Mouse (Mus musculus): ENCODE results near the gene Tfdp2.

The Tfdp2 gene

GRCm38 (mm10) chr9:96214171-96214570, 18.1 kb downstream of the Tfdp2 start:
- no peak for TF ChIP-seq GATA4 (IDR thresholded peaks at IDR 0.05; ENCODE audit: insufficient replicate concordance, low read length)

GRCm38 (mm10) chr9:96217299-96217698, 21.2 kb downstream of the Tfdp2 start:
- no peak for TF ChIP-seq GATA4 (IDR thresholded peaks at IDR 0.05; ENCODE audit: insufficient replicate concordance, low read length)

- no peak for TF ChIP-seq GATA4 (IDR thresholded peaks at IDR 0.05; ENCODE audit: insufficient replicate concordance, low read length)
Measured at GRCm38 (mm10) chr9:96217799-96218198, 21.7 kb downstream of the Tfdp2 start.

- no peak for TF ChIP-seq GATA4 (IDR thresholded peaks at IDR 0.05; ENCODE audit: insufficient replicate concordance, low read length)
Measured at GRCm38 (mm10) chr9:96219114-96219669, 23.1 kb downstream of the Tfdp2 start.

GRCm38 (mm10) chr9:96220419-96220818, 24.3 kb downstream of the Tfdp2 start:
- no peak for TF ChIP-seq GATA4 (IDR thresholded peaks at IDR 0.05; ENCODE audit: insufficient replicate concordance, low read length)

- TF ChIP-seq GATA4 (IDR thresholded peaks at IDR 0.05; ENCODE audit: insufficient replicate concordance, low read length): no peak
Measured at GRCm38 (mm10) chr9:96223302-96223701, 27.2 kb downstream of the Tfdp2 start.

GRCm38 (mm10) chr9:96228285-96228684, 32.2 kb downstream of the Tfdp2 start:
- no peak for TF ChIP-seq GATA4 (IDR thresholded peaks at IDR 0.05; ENCODE audit: insufficient replicate concordance, low read length)

GRCm38 (mm10) chr9:96230271-96230670, 34.2 kb downstream of the Tfdp2 start:
- TF ChIP-seq GATA4 (IDR thresholded peaks at IDR 0.05; ENCODE audit: insufficient replicate concordance, low read length): no peak

- TF ChIP-seq GATA4 (IDR thresholded peaks at IDR 0.05; ENCODE audit: insufficient replicate concordance, low read length): no peak
Measured at GRCm38 (mm10) chr9:96235477-96235876, 39.4 kb downstream of the Tfdp2 start.

GRCm38 (mm10) chr9:96237391-96237790, 41.3 kb downstream of the Tfdp2 start:
- TF ChIP-seq GATA4 (IDR thresholded peaks at IDR 0.05; ENCODE audit: insufficient replicate concordance, low read length): no peak

- no peak for TF ChIP-seq GATA4 (IDR thresholded peaks at IDR 0.05; ENCODE audit: insufficient replicate concordance, low read length)
Measured at GRCm38 (mm10) chr9:96238286-96238685, 42.2 kb downstream of the Tfdp2 start.

GRCm38 (mm10) chr9:96241134-96242097, 45.3 kb downstream of the Tfdp2 start:
- no peak for TF ChIP-seq GATA4 (IDR thresholded peaks at IDR 0.05; ENCODE audit: insufficient replicate concordance, low read length)

GRCm38 (mm10) chr9:96243915-96244314, 47.8 kb downstream of the Tfdp2 start:
- no peak for TF ChIP-seq GATA4 (IDR thresholded peaks at IDR 0.05; ENCODE audit: insufficient replicate concordance, low read length)

- TF ChIP-seq GATA4 (IDR thresholded peaks at IDR 0.05; ENCODE audit: insufficient replicate concordance, low read length): no peak
Measured at GRCm38 (mm10) chr9:96254812-96255211, 58.7 kb downstream of the Tfdp2 start.

GRCm38 (mm10) chr9:96258478-96258877, 62.4 kb downstream of the Tfdp2 start:
- no peak for TF ChIP-seq GATA4 (IDR thresholded peaks at IDR 0.05; ENCODE audit: insufficient replicate concordance, low read length)

GRCm38 (mm10) chr9:96259017-96259512, 63.0 kb downstream of the Tfdp2 start:
- TF ChIP-seq GATA4 (IDR thresholded peaks at IDR 0.05; ENCODE audit: insufficient replicate concordance, low read length): no peak
